Mouse (Mus musculus) limb, embryonic 10.5 days (tissue): ENCODE measurements at regions not wholly inside any gene's neighbourhood (a gene's known extent, or its start where the extent isn't known, plus 50 kb on each side); places are given as distances from the start of the nearest gene placed in this dataset.

Experiments
- DNase-seq: peaks from one replicate; pipeline ENCODE4 v3.0.0-alpha.2; 2017; ENCODE audit warnings: low spot score
- H3K27ac ChIP-seq: fragments of 300-500 bp; sonication (generic); 2 replicates; pipeline ENCODE4 v1.5.1; 2016; ENCODE audit warnings: mild to moderate bottlenecking
- H3K27me3 ChIP-seq: fragments of 300-500 bp; sonication (generic); 2 replicates; pipeline ENCODE4 v1.6.1; 2016; ENCODE audit warnings: low read depth, mild to moderate bottlenecking; ENCODE audit not compliant: poor library complexity, severe bottlenecking
- H3K36me3 ChIP-seq: fragments of 300-500 bp; sonication (generic); 2 replicates; pipeline ENCODE4 v1.6.1; 2016; ENCODE audit warnings: mild to moderate bottlenecking, moderate library complexity
- H3K4me1 ChIP-seq: fragments of 300-500 bp; sonication (generic); 2 replicates; pipeline ENCODE4 v1.6.1; 2016
- H3K4me3 ChIP-seq: fragments of 300-500 bp; sonication (generic); 2 replicates; pipeline ENCODE4 v1.5.1; 2016; ENCODE audit warnings: mild to moderate bottlenecking, moderate library complexity
- H3K9me3 ChIP-seq: fragments of 300-500 bp; sonication (generic); replicated peaks from 2 replicates; pipeline ENCODE4 v1.6.1; 2016; ENCODE audit warnings: mild to moderate bottlenecking
- WGBS: fragments of 180-500 bp; shearing (Covaris S2); methylation state at CpG from one replicate; pipeline ENCODE4 v1.1.7; 2016; 5-methylcytosine and 5-hydroxymethylcytosine counted together

GRCm38 (mm10) chr9:61862071-61862480 is 52.3 kb downstream of the Rplp1 start:
- Histone ChIP-seq H3K36me3 (no peaks in the 10 kb centered on the region), H3K9me3 (no peaks in the 10 kb centered on the region), H3K27me3 (0 out of 2 replicates have a peak, but pooled peaks cover 13% of the 10 kb centered on the region), H3K27ac (no peak overlapping the region), H3K4me1 (peaks cover 31% of the 10 kb centered on the region), H3K4me3 (no peak overlapping the region)
- DNase-seq: no peak
- 93% methylated on average over 6 of the region's 6 CpGs for WGBS

GRCm38 (mm10) chr9:61860147-61860546 is 54.2 kb downstream of the Rplp1 start:
- DNase-seq: peak; percentile 69
- Histone ChIP-seq H3K27ac (peak overlapping the region; percentile 32; the same call in 1 of the 2 replicates), H3K36me3 (no peaks in the 10 kb centered on the region), H3K4me3 (no peak overlapping the region), H3K4me1 (peaks cover 23% of the 10 kb centered on the region), H3K27me3 (peaks cover 26% of the 10 kb centered on the region; the same call in 1 of the 2 replicates), H3K9me3 (no peaks in the 10 kb centered on the region)
- WGBS: 20% methylated on average over 2 of the region's 2 CpGs

DNA sequence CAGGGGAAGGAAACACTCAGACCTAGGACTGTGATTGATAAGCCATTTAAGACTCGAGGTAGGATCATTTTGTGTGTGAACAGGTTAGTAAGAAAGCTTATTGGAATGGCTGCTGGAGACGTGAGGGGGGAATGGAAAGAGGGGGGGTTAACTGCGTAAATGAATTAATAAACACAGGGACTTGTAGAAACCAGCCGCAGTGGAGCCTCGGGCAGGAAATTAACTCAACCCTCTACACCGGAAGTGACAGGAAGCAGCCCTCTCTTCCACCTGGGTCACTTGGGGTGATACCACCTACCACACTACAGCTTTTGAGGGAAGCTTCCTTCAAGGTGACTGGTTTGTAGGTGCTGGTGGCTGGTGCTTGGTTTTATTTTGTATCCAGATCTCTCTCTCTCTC is 54.9 kb downstream of the Rplp1 start:
- no peak for DNase-seq
- Histone ChIP-seq H3K27me3 (peaks cover 28% of the 10 kb centered on the region; the same call in 1 of the 2 replicates), H3K4me3 (no peak overlapping the region), H3K27ac (peak overlapping the region; percentile 32), H3K9me3 (no peaks in the 10 kb centered on the region), H3K36me3 (no peaks in the 10 kb centered on the region), H3K4me1 (peaks cover 19% of the 10 kb centered on the region)
- WGBS: 39% methylated on average over 6 of the region's 6 CpGs

DNA sequence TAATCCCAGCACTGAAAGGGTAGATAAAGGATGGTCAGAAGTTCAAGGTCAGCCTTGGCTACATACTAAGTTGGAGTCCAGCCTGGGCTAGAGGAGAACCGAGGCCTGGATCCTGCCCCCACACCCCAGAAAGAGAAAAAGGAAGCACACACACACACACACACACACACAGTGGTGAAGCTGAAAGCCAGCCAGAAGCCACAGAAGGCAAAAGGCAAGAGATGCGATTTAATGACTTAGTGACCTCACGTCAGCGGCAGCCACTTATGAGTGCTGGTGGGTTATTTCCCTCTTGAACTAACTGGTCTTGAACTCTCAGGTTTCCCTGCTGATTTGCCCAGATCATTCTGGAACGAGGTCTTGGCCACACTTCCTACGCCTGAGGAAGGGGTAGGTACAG is 56.5 kb downstream of the Rplp1 start:
- no peak for DNase-seq
- H3K27ac ChIP-seq: no peak overlapping the region
- H3K4me1 ChIP-seq: peaks cover 19% of the 10 kb centered on the region
- H3K36me3 ChIP-seq: no peaks in the 10 kb centered on the region
- peaks cover 28% of the 10 kb centered on the region; the same call in 1 of the 2 replicates for H3K27me3 ChIP-seq
- H3K4me3 ChIP-seq: no peak overlapping the region
- no peaks in the 10 kb centered on the region for H3K9me3 ChIP-seq
- 73% methylated on average over 6 of the region's 6 CpGs for WGBS

GRCm38 (mm10) chr9:61856686-61857085 is 57.7 kb downstream of the Rplp1 start:
- H3K27ac ChIP-seq: no peak overlapping the region
- peaks cover 16% of the 10 kb centered on the region for H3K4me1 ChIP-seq
- 79% methylated on average over 1 of the region's 1 CpGs for WGBS
- H3K9me3 ChIP-seq: no peaks in the 10 kb centered on the region
- H3K4me3 ChIP-seq: no peak overlapping the region
- H3K36me3 ChIP-seq: no peaks in the 10 kb centered on the region
- no peak for DNase-seq
- peaks cover 28% of the 10 kb centered on the region; the same call in 1 of the 2 replicates for H3K27me3 ChIP-seq

GRCm38 (mm10) chr9:61855686-61856085 is 58.7 kb downstream of the Rplp1 start:
- Histone ChIP-seq H3K4me3 (no peak overlapping the region), H3K27ac (no peak overlapping the region), H3K4me1 (peaks cover 16% of the 10 kb centered on the region), H3K9me3 (no peaks in the 10 kb centered on the region), H3K36me3 (no peaks in the 10 kb centered on the region), H3K27me3 (peaks cover 28% of the 10 kb centered on the region; the same call in 1 of the 2 replicates)
- 79% methylated on average over 11 of the region's 11 CpGs for WGBS
- no peak for DNase-seq

DNA sequence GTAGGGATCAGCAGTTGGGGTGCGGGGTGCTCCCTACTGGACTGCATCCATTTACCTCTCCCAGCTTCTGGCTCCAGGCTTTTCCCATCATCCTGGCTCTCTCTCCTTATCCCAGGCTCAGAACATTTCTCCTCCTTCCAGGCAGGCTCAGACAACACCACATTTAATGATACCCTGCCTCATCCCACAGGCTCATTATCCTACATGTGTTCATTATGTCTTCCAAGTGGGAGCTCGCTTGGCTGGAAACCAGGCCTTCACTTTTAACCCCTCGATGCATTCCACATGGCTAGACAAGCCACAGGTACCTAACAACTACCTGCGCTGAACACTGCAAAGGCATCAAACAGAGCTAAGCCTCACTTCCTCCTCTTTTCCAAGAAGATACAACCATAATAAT is 60.5 kb downstream of the Rplp1 start:
- Histone ChIP-seq H3K9me3 (no peaks in the 10 kb centered on the region), H3K27me3 (peaks cover 28% of the 10 kb centered on the region; the same call in 1 of the 2 replicates), H3K4me1 (peaks cover 3% of the 10 kb centered on the region; the same call in 1 of the 2 replicates), H3K4me3 (no peak overlapping the region), H3K36me3 (no peaks in the 10 kb centered on the region), H3K27ac (no peak overlapping the region)
- 77% methylated on average over 4 of the region's 4 CpGs for WGBS
- DNase-seq: no peak

DNA sequence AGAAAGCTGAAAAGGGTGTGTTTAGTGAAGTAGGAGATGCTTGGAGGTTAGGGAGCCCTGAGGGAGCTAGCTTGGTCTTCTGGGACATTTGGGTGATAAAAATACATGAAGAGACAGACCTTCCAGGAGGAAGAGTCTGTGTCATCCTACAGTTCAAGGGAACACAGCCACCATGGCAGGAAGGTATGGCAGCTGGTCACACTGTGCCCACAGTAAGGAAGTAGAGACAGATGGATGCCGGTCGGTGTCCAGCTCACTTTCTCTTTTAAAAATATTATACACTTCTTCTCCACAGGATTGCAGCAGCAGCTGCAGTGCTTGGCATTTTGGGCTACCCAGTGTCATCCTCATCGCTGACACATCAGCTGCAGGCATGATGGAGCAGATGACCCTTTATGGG is 63.0 kb downstream of the Rplp1 start:
- no peaks in the 10 kb centered on the region for H3K36me3 ChIP-seq
- 93% methylated on average over 3 of the region's 3 CpGs for WGBS
- H3K4me3 ChIP-seq: no peak overlapping the region
- no peaks in the 10 kb centered on the region for H3K4me1 ChIP-seq
- no peak overlapping the region for H3K27ac ChIP-seq
- DNase-seq: no peak
- H3K27me3 ChIP-seq: peaks cover 15% of the 10 kb centered on the region; the same call in 1 of the 2 replicates
- no peaks in the 10 kb centered on the region for H3K9me3 ChIP-seq

DNA sequence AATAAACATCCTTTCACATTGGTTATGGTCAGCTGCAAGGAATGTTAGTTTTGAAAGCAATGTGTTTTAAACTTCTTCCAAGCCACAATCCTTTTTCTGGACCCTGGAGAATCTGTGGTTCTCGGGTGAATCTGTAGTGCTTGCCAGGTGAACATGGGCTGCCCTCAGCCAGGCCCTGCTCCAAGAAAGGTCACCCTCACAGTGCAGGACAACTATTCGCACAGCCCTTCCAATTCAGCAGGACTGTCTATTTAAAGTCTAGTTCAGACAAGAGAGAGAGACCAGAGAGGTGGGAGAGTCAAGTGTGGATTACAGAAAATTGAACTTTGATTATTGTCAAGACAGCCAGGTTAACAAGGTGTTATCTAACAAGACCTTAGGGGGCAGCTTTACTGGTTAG is 65.9 kb downstream of the Rplp1 start:
- H3K4me3 ChIP-seq: no peak overlapping the region
- H3K36me3 ChIP-seq: no peaks in the 10 kb centered on the region
- no peaks in the 10 kb centered on the region for H3K27me3 ChIP-seq
- no peaks in the 10 kb centered on the region for H3K4me1 ChIP-seq
- no peak for DNase-seq
- no peaks in the 10 kb centered on the region for H3K9me3 ChIP-seq
- WGBS: 84% methylated on average over 2 of the region's 2 CpGs
- no peak overlapping the region for H3K27ac ChIP-seq

DNA sequence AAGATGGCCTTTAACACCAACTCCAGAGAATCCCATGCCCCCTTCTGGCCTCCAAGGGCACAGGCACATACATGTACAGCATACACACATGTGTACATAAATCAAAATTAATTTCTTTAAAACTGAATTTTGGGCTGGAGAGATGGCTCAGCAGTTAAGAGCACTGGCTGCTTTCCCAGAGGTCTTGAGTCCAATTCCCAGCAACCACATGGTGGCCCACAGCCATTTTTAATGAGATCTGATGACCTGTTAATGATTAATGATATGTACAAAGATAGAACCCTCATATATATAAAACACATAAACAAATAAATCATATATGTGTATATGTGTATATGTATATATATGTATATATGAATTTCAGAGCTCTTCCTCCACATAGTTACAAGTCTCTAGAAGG is 66.8 kb downstream of the Rplp1 start:
- Histone ChIP-seq H3K36me3 (no peaks in the 10 kb centered on the region), H3K27me3 (no peaks in the 10 kb centered on the region), H3K9me3 (no peaks in the 10 kb centered on the region), H3K4me1 (no peaks in the 10 kb centered on the region), H3K4me3 (no peak overlapping the region), H3K27ac (no peak overlapping the region)
- DNase-seq: no peak

GRCm38 (mm10) chr9:61844645-61845044 is 69.7 kb downstream of the Rplp1 start:
- Histone ChIP-seq H3K9me3 (no peaks in the 10 kb centered on the region), H3K4me3 (no peak overlapping the region), H3K27ac (no peak overlapping the region), H3K36me3 (no peaks in the 10 kb centered on the region), H3K27me3 (no peaks in the 10 kb centered on the region), H3K4me1 (no peaks in the 10 kb centered on the region)
- no peak for DNase-seq
- 91% methylated on average over 5 of the region's 5 CpGs for WGBS

DNA sequence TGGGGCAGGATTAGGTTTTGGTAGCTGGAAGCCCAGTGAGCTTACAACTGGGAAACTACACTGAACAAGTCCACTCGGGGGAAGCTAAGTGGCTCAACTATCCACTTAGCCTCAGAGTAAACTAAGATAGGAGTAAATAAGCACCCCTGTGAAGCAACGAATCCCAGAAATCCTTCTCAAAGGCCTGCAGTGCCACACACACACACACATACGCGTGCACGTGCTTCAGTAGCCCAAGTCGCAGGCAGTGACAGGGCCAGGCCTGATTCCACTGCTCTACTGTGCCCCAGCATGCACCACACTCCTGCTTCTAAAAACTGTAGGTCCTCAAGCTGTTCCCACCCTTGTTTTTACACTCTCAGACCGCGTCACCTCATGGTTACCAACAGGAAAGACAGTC is 70.2 kb downstream of the Rplp1 start:
- no peak for DNase-seq
- Histone ChIP-seq H3K4me3 (no peak overlapping the region), H3K4me1 (no peaks in the 10 kb centered on the region), H3K9me3 (no peaks in the 10 kb centered on the region), H3K27ac (no peak overlapping the region), H3K36me3 (no peaks in the 10 kb centered on the region), H3K27me3 (no peaks in the 10 kb centered on the region)
- 83% methylated on average over 8 of the region's 8 CpGs for WGBS

DNA sequence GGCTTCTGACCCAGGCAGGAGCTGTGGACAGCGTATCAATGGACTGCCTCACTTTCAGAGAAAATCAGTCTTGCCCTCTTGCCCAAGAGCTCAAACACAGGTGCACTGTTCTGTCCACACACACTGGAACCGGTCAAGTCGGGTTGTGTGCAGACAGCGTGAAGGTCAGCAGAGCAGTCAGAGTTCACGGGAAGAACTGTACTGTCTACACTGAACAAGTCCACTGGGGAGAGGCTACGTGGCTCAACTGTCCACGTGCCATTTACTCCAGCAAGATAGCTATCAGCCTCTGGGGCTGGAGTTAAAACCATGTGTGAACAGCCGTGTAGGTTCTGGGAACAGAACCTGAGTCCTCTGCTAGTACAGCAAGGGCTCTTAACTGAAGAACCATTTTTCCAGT is 70.8 kb downstream of the Rplp1 start:
- H3K4me1 ChIP-seq: no peaks in the 10 kb centered on the region
- no peak overlapping the region for H3K27ac ChIP-seq
- H3K27me3 ChIP-seq: no peaks in the 10 kb centered on the region
- H3K36me3 ChIP-seq: no peaks in the 10 kb centered on the region
- no peaks in the 10 kb centered on the region for H3K9me3 ChIP-seq
- 91% methylated on average over 8 of the region's 8 CpGs for WGBS
- DNase-seq: no peak
- no peak overlapping the region for H3K4me3 ChIP-seq

DNA sequence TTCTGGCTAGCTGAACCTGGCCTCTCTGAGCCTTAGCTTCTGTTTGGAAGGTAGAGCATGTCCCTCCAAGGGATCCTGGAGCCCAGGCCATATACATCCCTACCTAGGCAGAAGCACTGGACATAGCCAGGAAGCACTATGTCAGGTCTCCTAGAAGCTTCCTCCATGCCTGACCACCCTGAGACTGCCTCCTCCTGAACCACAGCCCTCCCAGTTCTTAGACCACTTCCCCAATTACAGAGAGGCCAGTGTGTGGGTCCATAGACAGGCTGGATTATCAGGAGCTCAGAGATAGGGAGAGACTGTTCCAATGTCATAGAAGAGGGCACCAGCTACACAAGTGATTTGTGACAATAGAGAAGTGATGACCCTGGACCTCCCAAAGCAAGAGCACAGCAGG is 72.0 kb downstream of the Rplp1 start:
- no peaks in the 10 kb centered on the region for H3K27me3 ChIP-seq
- H3K4me1 ChIP-seq: no peaks in the 10 kb centered on the region
- H3K36me3 ChIP-seq: no peaks in the 10 kb centered on the region
- no peak for DNase-seq
- no peaks in the 10 kb centered on the region for H3K9me3 ChIP-seq
- H3K27ac ChIP-seq: no peak overlapping the region
- no peak overlapping the region for H3K4me3 ChIP-seq
